Mouse (Mus musculus) brain, embryonic 18.5 days (tissue): ENCODE data around the gene Atp8b4.

ENCODE experiments used
- DNase-seq: peaks from one replicate; pipeline ENCODE4 v3.0.0-alpha.2; 2012; ENCODE audit warnings: low read depth, low spot score

Gene Atp8b4

GRCm38 (mm10) chr2:126434305-126434704 lies 66.2 kb downstream of the Atp8b4 start:
- DNase-seq = no peak

GRCm38 (mm10) chr2:126432481-126433066 lies 67.9 kb downstream of the Atp8b4 start:
- DNase-seq = no peak

GRCm38 (mm10) chr2:126429282-126429681 lies 71.2 kb downstream of the Atp8b4 start:
- DNase-seq = no peak

DNA sequence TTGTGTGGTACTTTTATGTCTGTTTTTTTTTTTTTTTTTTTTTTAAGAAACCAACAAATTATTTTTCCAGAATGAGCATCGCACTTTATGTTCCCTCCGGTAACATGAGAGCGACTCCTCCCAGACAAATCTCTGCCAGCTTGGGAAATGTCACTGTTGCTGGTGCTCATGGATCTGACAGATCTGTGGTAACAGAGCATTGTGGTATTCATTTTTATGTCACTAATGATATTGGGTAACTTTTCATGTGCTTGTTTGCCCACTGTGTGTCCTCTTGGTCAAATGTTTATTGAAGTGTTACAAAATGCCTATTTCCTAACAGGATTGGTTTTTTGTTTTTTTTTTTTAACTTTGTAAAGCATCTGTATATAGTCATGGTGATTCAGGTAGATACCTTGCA lies 75.3 kb downstream of the Atp8b4 start:
- DNase-seq = no peak

DNA sequence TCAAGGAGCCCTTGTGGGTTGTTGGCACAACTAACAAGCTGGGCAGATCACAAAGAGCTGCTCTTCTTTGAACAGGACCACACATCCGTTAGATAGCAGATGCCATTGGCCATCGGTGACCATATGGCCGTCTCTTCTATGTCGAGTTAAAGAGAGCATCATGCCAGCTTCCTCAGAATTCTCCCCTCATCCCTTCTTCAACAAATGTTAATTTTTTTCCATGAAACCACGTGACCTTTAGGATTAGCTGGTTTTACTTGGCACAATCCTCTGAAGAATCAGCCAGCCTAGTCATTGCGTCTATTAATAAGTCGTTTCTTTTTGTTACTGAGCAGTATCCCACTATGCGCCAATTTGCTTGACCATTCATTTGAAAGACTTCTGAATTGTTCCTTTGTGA lies 75.8 kb downstream of the Atp8b4 start:
- DNase-seq = no peak

GRCm38 (mm10) chr2:126420901-126421300 lies 79.6 kb downstream of the Atp8b4 start:
- DNase-seq = no peak

GRCm38 (mm10) chr2:126418916-126419315 lies 81.6 kb downstream of the Atp8b4 start:
- no peak for DNase-seq

GRCm38 (mm10) chr2:126416772-126417171 lies 83.7 kb downstream of the Atp8b4 start:
- DNase-seq = no peak

- no peak for DNase-seq
These were observed 84.5 kb downstream of the Atp8b4 start for GRCm38 (mm10) chr2:126415981-126416380.

DNA sequence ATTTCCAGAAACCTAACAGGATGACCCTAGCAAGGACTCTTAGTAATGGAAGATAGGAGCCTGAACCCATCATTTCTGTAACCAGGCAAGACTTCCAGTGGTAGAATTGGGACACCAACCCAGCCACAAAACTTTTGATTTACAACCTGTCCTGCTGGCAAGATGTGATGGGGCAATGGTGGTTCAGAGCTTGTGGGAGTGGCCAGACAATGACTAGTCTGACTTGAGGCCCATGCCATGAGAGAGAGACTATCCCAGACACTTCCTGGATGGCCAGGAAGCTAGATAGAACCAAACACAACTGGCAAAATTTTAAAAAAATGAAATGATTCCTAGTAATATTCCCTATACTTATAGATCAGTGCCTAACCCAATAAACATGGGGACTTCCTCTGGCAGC lies 87.7 kb downstream of the Atp8b4 start:
- no peak for DNase-seq

DNA sequence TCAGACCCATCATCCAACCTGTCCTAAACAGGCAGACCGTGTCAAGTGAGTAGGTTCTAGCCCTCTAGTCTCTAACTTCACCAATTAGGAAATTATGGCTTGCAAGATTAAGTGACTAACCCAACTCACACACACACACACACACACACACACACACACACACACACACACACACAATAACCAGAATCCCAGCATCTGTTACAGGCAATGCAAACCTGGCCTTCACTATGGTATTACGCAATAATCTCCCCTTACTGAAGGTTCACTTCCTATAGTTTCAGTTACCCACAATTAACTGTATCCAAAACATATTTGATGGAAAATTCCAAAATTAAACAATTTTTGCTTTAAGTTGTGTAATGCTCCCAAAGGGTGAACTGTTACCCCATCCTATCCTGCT lies 101.0 kb downstream of the Atp8b4 start:
- no peak for DNase-seq

DNA sequence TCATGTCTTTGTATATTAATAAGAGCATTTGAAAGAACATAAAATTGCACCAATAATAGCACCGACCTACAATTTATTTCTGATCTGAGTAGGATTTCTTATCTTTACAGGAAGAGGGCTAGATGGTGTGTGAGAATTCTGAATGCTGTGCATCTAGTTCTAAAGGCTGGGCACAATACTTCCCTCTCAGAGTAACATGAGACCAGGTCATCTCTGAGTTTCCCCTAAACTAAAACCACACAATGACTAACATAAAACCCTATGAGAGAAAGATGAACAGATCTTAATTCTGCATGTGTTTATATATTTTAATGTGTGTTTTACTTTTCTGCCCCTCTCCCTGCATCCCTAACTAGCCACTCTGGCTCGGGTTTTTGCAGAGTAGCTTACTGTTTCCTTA lies 101.5 kb downstream of the Atp8b4 start:
- DNase-seq = no peak

- DNase-seq = no peak
These were observed 102.3 kb downstream of the Atp8b4 start for GRCm38 (mm10) chr2:126398216-126398615.

- no peak for DNase-seq
These were observed 103.0 kb downstream of the Atp8b4 start for GRCm38 (mm10) chr2:126397513-126397912.

DNA sequence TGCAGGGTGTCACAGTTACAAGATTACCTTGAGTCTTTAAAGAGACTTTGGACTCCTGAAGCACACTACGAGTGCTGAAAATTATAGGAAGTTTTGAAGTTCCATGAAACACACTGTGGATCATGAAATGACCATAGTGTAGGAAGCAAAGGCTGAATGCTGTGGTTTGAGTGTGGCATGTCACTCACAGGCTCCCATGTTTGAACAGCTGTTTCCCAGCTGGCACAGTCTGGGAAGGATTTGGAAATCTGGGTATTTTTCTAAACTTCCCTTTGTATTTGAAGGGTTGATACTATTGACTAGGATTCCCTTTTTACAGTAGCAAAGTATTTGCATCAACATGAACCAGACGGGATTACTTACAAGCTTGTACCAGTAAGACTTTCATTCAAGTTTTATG lies 105.5 kb downstream of the Atp8b4 start:
- no peak for DNase-seq

DNA sequence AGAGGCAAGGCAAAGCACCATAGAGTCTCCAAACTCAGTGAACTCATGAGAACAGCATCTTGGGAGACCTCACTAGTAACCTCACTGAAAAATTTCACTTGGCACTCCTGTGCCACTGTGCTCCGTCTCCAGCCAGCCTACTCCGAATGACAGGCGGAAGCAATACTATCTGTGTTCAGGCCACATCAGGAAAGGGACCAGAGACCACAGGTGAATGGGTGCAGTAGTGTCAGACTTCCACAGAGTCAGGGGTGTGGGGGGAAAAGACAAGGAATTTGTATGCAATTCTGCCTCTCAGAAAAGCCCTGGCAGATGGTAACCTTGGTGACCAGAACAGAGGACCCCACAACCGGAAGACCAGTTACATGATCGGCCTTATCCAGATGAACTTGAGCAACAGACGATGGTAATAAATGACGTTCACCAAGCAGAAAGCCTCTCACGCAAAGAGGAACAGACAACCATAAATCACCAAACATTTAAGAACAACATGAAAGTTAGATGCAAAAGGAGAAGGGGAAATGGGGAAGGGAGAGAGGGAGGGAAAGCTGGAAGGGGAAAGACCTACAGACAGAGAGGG lies 112.9 kb downstream of the Atp8b4 start:
- no peak for DNase-seq

DNA sequence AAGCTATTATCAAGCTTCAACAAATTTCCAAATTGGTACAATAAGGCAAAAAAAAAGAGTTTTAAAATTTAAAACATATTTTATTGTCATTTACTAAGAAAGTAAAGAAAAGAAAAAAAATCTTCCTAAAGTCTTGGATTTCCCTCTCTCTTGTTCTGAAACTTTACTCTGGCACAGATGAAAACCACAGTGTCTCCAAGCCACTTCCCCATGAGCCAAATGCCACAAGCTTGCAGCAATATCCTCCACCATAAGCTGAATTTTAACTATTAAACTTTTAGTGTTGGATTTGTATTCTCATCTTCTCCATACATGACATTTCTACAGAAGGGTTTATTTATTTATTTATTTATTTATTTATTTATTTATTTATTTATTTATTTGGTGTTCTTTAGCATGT lies 114.4 kb downstream of the Atp8b4 start:
- no peak for DNase-seq

GRCm38 (mm10) chr2:126380300-126380699 lies 120.2 kb downstream of the Atp8b4 start:
- no peak for DNase-seq

GRCm38 (mm10) chr2:126371634-126372033 lies 128.8 kb downstream of the Atp8b4 start:
- no peak for DNase-seq

DNA sequence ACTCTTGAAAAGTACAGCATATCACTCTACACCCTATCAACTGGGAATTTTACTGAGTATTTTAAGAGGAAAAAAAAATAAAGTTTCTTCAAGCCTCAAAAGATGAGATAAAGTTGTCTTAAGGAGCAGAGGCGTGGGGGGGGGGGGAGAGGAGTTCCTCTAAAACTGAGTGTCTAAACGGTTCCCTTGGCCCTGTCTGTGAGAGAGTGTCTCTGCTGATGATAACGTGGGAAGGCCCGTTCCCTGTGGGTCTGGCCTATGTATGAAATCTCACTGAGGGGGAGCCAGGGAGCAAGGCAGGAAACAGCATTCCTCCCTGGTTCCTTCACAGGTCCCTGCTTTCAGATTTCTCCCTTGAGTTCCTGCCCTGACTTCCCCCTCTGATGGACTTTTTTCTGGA lies 130.7 kb downstream of the Atp8b4 start:
- no peak for DNase-seq

DNA sequence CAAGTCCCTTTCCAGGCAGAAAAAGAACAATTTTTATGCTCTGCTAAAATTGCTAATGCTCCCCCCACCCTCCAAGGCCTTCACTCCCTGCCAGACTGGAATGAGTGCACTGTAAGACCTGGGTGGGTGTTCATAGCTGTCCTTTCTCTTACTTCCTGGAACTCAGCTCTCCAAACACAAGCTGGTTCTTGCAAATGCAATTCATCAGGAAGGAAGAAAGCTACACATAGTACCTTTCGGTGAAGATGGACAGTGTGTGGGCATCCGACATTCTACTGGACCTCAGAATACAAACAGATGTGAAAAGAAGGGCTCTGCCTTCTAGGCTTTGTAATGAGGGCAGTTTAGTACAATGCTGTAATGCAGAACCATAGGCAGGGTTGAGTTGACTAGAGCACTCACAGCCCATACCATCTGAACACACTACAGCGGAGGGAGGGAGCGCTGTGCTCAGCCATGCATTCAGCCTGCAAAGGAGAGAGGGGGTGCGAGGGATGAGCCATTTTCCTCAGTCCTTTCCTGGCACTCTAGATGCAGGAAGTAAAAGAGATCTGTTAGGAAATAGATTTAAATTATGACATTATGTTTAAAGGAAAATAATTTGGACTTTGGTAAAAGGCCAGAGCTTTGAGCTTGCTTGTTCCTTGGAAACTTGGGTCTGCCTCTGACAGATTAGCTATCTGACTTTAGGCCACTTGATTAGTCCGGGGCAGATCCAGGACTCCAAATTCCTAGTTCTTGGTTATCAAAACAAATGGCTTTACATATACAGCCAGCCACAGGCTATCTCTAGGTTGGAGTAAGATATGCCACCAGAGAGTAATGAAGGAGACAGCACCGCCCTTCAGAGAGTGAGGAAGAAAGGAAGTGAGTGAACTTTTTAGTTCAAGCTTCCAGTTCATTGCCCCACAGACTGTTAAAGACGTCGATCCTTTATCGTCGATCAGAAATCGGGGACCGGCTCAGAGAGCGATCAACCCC lies 136.4 kb downstream of the Atp8b4 start:
- no peak for DNase-seq

DNA sequence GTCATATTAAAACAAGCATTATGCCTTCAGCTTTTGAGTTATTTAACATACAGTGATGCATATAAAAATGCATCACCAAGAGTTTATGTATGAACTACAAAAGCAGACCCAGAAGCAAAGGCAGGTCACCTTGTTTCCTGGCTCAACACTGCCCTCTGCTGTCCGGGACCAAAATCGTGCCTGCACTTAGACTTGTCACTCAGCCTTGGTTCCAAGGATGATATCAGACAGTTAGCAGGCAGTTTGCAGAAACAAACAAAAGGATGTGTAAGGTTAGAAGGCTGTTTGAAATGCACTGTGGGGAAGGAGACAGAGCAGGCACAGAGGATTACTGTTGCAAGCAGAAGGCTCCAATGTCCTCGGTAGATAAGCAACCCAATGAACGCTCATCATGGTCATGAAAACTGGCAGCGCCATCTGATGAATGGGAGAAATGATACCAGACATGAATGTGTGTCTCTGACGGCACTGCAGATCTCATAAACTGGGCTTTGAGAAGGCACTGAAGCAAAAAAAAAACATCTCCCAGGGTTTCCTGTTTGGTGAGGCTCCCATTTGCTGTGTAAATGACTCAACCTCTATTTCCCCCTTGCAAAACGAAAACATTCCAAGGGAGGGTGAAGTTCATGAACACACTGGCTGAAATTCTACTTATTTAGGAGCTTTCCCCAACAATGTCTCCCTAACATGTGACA lies 137.3 kb downstream of the Atp8b4 start:
- DNase-seq = peak; percentile 12
